Mouse (Mus musculus): ENCODE measurements around the gene Lhx5. TPM values are rescaled to one million over a fixed set of nuclear protein-coding genes. Genes with fewer than 3 reads are reported as not detected.
A peak's percentile ranks its signal among the peaks of the same experiment; 100 is the strongest.

Gene Lhx5
- total and polyA plus RNA-seq, 2 experiments from 2014 or later: 3.7 to 5.4 TPM

GRCm38 (mm10) chr5:120483399-120483798, 51.9 kb downstream of the Lhx5 start:
- Histone ChIP-seq H3K36me3 (ENCODE audit: insufficient read depth) (peaks cover 36% of the 10 kb centered on the region), H3K27me3 (ENCODE audit: insufficient read depth, low read length) (no peaks in the 10 kb centered on the region; the same call in 1 of the 2 replicates), H3K4me3 (ENCODE audit: low read depth, low read length) (no peak overlapping the region), H3K9ac (no peak overlapping the region), H3K9me3 (ENCODE audit: low read length) (no peaks in the 10 kb centered on the region), H3K27ac (ENCODE audit: low read depth, low read length) (no peak overlapping the region), H3K4me1 (ENCODE audit: insufficient read depth) (no peaks in the 10 kb centered on the region), H3K4me2 (ENCODE audit: low read depth) (no peak overlapping the region)
- TF ChIP-seq CTCF (IDR thresholded peaks at IDR 0.05; ENCODE audit: low read depth): no peak
- ATAC-seq: no peak
- 82% methylated on average over 19 of the region's 19 CpGs for WGBS
- DNase-seq: no peak

- Histone ChIP-seq H3K36me3 (ENCODE audit: insufficient read depth) (peaks cover 43% of the 10 kb centered on the region), H3K27me3 (ENCODE audit: insufficient read depth, low read length) (no peaks in the 10 kb centered on the region), H3K27ac (ENCODE audit: low read depth, low read length) (no peak overlapping the region), H3K9me3 (ENCODE audit: low read length) (no peaks in the 10 kb centered on the region), H3K4me2 (ENCODE audit: low read depth) (no peak overlapping the region), H3K9ac (no peak overlapping the region), H3K4me3 (ENCODE audit: low read depth, low read length) (no peak overlapping the region), H3K4me1 (ENCODE audit: insufficient read depth) (no peaks in the 10 kb centered on the region)
- DNase-seq (no peak), ATAC-seq (no peak)
- 90% methylated on average over 8 of the region's 8 CpGs for WGBS
- no peak for TF ChIP-seq CTCF (IDR thresholded peaks at IDR 0.05; ENCODE audit: low read depth)
Observed at GRCm38 (mm10) chr5:120487844-120488243, 56.3 kb downstream of the Lhx5 start.

GRCm38 (mm10) chr5:120490679-120491192, 59.2 kb downstream of the Lhx5 start:
- peak; percentile 78 for ATAC-seq
- Histone ChIP-seq H3K4me2 (ENCODE audit: low read depth) (no peak overlapping the region), H3K27me3 (ENCODE audit: insufficient read depth, low read length) (no peaks in the 10 kb centered on the region), H3K4me1 (ENCODE audit: insufficient read depth) (no peaks in the 10 kb centered on the region), H3K9ac (no peak overlapping the region), H3K4me3 (ENCODE audit: low read depth, low read length) (no peak overlapping the region), H3K9me3 (ENCODE audit: low read length) (no peaks in the 10 kb centered on the region), H3K36me3 (ENCODE audit: insufficient read depth) (peaks cover 32% of the 10 kb centered on the region), H3K27ac (ENCODE audit: low read depth, low read length) (peak overlapping the region; percentile 10; the same call in 1 of the 2 replicates)
- TF ChIP-seq CTCF (IDR thresholded peaks at IDR 0.05; ENCODE audit: low read depth): no peak
- WGBS: 45% methylated on average over 8 of the region's 8 CpGs
- DNase-seq: peak; percentile 68

Other genes starting within 250 kb of the Lhx5 start
- gene Sdsl, start 41.1 kb downstream of the Lhx5 start, total RNA-seq (2014; rRNA removed): 1.3 and 3.0 TPM in 2 replicates
- gene Sdsl, start 41.1 kb downstream of the Lhx5 start, polyA plus RNA-seq (2015; fragmentation: Nextera tagmentation; extraction: Ambion mirVana): 2.3 and 3.1 TPM in 2 replicates
- gene Sds, start 44.8 kb downstream of the Lhx5 start, total RNA-seq (2014; rRNA removed): not detected in 2 replicates
- gene Sds, start 44.8 kb downstream of the Lhx5 start, polyA plus RNA-seq (2015; fragmentation: Nextera tagmentation; extraction: Ambion mirVana): not detected in 2 replicates
- gene Plbd2, start 71.9 kb downstream of the Lhx5 start, total RNA-seq (2014; rRNA removed): 19.5 and 23.7 TPM in 2 replicates
- 33.5 and 39.4 TPM in 2 replicates for gene Plbd2, start 71.9 kb downstream of the Lhx5 start, polyA plus RNA-seq (2015; fragmentation: Nextera tagmentation; extraction: Ambion mirVana)
- 2.5 and 4.9 TPM in 2 replicates for gene Slc8b1, start 79.5 kb downstream of the Lhx5 start, total RNA-seq (2014; rRNA removed)
- gene Slc8b1, start 79.5 kb downstream of the Lhx5 start, polyA plus RNA-seq (2015; fragmentation: Nextera tagmentation; extraction: Ambion mirVana): 1.6 and 2.0 TPM in 2 replicates
- 10.0 and 14.3 TPM in 2 replicates for gene Tpcn1, start 157.0 kb downstream of the Lhx5 start, total RNA-seq (2014; rRNA removed)
- gene Tpcn1, start 157.0 kb downstream of the Lhx5 start, polyA plus RNA-seq (2015; fragmentation: Nextera tagmentation; extraction: Ambion mirVana): 7.9 and 11.1 TPM in 2 replicates
- gene Iqcd, start 157.3 kb downstream of the Lhx5 start, total RNA-seq (2014; rRNA removed): 1.4 and 2.0 TPM in 2 replicates
- gene Iqcd, start 157.3 kb downstream of the Lhx5 start, polyA plus RNA-seq (2015; fragmentation: Nextera tagmentation; extraction: Ambion mirVana): 1.4 and 1.8 TPM in 2 replicates
- 24.1 and 36.5 TPM in 2 replicates for gene Rita1, start 180.9 kb downstream of the Lhx5 start, total RNA-seq (2014; rRNA removed)
- 28.6 and 31.8 TPM in 2 replicates for gene Rita1, start 180.9 kb downstream of the Lhx5 start, polyA plus RNA-seq (2015; fragmentation: Nextera tagmentation; extraction: Ambion mirVana)
- 43.9 and 46.0 TPM in 2 replicates for gene Ddx54, start 181.0 kb downstream of the Lhx5 start, total RNA-seq (2014; rRNA removed)
- gene Ddx54, start 181.0 kb downstream of the Lhx5 start, polyA plus RNA-seq (2015; fragmentation: Nextera tagmentation; extraction: Ambion mirVana): 35.5 and 40.0 TPM in 2 replicates
- 1.9 and 2.1 TPM in 2 replicates for gene Cfap73, start 202.5 kb downstream of the Lhx5 start, total RNA-seq (2014; rRNA removed)
- 0.68 and 1.2 TPM in 2 replicates for gene Cfap73, start 202.5 kb downstream of the Lhx5 start, polyA plus RNA-seq (2015; fragmentation: Nextera tagmentation; extraction: Ambion mirVana)
- gene Rasal1, start 217.1 kb downstream of the Lhx5 start, total RNA-seq (2014; rRNA removed): 25.9 and 36.8 TPM in 2 replicates
- gene Rasal1, start 217.1 kb downstream of the Lhx5 start, polyA plus RNA-seq (2015; fragmentation: Nextera tagmentation; extraction: Ambion mirVana): 14.0 and 20.0 TPM in 2 replicates